Mouse (Mus musculus) cerebellum, adult 9-11 months (tissue): ENCODE measurements at regions not wholly inside any gene's neighbourhood (a gene's known extent, or its start where the extent isn't known, plus 50 kb on each side); places are given as distances from the start of the nearest gene placed in this dataset.

Experiments used
- DNase-seq: peaks from one replicate; pipeline ENCODE4 v3.0.0; 2022

DNA sequence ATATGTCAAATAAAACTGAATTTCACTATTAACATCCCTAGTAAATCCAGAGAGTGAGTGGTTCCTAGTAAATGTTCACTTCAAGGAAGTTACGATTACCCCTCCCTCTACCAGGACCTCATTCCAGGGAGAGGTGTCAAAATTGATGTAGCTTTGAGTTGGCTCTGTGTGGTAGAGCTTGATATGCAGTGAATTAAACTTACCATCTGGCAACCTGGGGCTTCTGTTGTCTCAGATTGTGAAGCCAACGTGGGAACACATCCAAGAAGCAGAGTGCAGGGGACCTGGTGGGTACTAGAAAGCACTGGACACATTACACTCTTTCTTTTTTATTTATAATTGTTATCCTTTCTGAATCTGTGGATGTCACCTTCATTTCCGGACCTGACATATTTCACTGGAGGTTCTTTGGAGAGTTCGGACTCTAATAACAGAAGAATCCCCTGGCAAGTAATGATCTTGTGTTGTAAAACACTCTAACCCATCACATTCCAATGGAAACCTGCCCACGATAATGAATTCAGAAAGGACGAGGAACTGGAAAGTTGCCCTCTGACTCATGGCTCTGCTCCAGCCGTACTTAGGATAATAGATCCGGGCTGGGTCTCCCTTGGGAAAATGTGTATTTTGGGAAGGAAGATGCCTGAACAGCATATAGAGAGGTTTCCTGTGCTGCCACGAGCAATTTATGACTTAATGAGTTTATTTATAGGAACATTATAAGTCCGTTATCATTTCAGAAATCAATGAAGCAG, 295.8 kb downstream of the Plk2 start:
- DNase-seq: peak; percentile 6

DNA sequence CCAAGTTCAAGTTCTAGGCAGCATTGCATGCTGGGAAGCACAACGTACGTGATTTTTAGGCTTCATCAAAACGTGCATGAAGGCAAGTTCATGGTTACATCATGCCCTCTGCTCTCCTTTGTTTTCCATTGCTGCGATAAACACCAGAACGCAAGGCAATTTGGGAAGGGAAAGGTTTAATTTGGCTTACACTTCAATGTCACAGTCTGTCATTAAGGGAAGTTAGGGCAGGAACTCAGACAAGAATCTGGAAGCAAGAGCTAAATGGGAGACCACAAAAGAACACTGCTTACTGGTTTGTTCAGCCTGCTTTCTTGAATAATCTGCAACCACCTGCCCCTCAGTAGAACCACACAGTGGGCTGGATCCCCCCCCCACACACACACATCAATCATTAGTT, 297.9 kb downstream of the Plk2 start:
- no peak for DNase-seq

GRCm38 (mm10) chr13:110694876-110695275, 300.0 kb downstream of the Plk2 start:
- no peak for DNase-seq

GRCm38 (mm10) chr13:110696549-110696948, 301.7 kb downstream of the Plk2 start:
- DNase-seq: no peak

DNA sequence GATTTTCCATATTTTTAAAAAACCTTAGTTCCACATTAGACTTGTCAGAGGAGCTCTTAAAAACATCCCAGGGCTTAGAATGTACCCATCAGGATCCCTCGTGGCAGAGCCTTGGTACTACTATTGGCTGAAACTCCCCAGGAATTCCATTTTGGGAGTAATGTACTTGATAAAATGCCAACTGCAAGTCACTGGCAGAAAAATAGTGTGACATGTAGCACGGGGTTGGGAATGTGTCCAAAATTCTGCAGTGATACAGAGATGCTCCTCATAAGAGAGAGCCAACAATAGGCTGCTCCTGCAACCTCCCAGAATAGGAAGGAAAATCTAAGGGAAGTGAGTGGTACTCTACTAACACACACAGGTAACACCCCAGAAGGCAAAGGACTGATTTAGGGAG, 309.4 kb downstream of the Plk2 start:
- peak; percentile 21 for DNase-seq

DNA sequence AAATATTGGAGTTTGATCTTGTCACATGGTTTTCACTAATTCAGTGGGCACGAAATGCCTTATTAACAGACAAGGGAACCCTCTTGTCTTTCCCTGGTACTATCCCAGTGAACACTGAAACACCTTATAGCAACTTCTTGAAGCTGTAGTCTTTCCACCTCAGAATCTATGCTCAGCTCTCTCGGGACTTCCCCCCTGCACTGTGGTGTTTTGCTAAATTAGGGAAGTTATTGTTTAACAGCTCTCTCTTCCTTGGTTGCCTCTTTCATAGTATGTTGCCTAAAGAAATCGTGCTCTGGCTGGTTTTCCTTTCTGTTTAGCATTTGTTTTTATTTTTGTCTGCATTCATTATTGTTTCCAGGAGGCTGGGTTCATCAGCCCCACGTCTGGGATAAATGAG, 316.0 kb downstream of the Plk2 start:
- DNase-seq: no peak

GRCm38 (mm10) chr13:110712527-110712926, 317.7 kb downstream of the Plk2 start:
- DNase-seq: no peak

DNA sequence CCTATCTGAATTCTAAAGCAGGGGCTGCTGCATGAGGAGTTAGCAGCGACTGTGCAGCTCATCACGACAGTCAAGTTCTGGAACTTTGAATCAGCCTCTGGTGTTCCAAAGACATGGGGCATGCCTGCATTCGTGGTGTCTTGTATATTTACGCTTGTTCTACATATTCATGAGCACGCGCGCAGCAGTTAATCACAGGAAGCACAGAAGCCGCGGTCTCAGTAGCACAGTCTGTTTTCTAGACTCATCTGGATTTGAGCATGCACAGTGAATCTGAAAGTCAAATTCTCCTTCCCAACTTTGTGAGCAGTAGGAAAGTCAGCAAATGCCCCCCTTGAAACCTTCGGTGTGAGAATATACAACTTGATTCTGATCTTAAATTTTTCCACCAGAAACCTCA, 327.3 kb downstream of the Plk2 start:
- no peak for DNase-seq

- no peak for DNase-seq
Observed at GRCm38 (mm10) chr13:110722752-110723151, 327.9 kb downstream of the Plk2 start.

- DNase-seq: no peak
Observed at GRCm38 (mm10) chr13:110724836-110725235, 330.0 kb downstream of the Plk2 start.

DNA sequence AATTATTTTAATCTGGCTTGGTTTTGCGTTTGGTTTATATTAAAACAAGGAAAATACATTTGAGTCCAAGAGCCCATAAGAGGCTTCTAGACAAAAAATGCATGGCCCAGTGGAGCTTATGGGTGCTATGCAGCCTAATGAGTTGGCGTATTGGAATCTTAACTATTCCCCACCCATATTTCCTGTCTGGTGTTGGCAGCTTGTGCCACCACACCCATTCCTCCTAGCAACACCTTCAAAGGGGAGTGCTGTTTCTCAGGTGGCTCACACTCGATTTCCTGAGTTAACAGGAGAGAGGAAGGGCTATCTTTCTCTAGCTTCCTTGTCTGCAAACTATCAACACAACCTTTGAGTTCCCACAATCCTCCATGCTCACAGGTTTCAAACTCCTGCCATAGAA, 331.0 kb downstream of the Plk2 start:
- no peak for DNase-seq

DNA sequence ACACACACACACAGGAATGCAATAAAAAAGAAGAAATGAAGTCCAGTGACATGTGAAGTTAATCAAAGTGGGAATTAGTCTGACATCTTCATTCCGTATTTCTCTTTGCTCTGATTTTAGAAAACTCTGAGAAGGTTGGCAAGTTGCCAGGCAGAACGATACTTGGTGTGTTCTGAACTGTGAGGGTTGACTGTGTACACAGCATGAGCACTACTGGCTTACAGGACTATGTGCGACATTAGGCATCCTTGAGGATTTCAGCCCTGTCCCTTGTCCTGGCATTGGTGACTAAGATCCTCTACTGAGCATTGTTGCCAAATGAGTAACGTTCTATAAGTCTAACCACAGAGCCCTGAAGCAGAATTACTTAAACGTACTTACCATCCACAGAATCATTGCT, 340.7 kb downstream of the Plk2 start:
- no peak for DNase-seq

DNA sequence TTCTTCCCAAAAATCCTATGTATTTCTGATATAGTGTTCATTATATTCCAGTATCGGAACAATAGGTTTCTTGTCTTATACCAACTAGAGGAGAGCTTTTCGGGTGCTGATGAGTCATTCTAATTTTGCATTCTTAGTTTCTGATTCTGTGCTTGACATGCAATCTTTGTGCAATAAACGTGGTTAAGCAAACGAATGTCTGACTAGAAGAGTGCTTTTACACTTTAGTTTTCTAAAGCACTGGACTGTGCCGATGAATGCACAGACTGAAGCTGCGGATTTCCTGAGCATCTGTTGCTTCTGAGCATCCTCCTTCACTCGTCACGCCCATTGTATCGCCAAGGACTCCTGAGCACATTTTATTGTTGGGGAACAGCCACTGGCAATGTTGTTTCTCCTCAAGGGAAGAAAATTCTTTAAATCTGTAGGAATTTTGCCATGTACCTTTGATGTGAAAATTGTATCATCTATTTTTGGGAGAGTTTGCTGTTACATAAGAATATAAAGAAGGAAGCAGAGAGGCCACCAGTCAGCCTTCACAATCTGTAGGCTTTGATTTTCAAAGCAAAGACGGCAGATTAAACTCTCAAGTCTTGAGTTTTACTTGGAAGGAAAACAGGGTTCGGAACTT, 346.8 kb downstream of the Plk2 start:
- DNase-seq: no peak

- DNase-seq: no peak
Observed at GRCm38 (mm10) chr13:110747223-110747868, 352.5 kb downstream of the Plk2 start.

GRCm38 (mm10) chr13:110752746-110753145, 357.9 kb downstream of the Plk2 start:
- DNase-seq: no peak

DNA sequence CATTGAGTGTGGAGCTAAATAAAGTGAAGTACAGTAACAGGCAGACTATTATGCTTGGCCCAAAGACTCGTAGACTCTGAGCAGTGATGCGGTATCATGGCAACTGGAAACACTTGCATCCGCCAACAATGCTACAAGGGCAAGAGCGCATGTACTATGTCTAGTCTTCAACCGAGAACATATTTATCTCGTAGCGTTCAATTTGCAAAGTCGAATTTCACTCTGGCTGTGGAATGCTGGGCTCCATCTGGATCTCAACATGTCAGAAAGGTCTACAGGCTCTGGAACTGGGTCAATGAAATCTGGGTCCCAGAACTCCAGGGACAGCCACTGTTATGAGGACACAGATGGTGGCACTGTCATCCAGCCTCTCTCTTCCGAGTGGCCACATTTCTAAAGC, 359.7 kb downstream of the Plk2 start:
- DNase-seq: peak; percentile 42

- DNase-seq: no peak
Observed at GRCm38 (mm10) chr13:110756877-110757276, 362.0 kb downstream of the Plk2 start.

DNA sequence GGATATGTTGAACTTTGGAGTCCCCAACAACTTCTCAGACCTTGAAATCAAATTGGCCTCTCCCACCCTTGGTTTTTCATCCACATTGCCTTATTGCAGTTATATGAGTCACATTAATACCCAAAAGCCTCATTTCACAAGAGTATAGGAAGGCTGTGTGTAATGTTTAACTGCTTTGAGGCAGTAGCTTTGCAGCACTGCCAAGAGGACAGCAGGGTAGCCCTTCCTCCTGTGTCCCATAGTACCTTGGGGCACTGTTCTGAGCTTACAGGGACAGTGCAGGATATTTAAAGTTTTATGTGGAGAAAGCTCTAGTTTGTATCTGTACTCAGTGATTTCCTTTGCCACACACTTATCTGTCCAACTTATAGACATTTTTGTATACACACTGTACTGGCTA, 374.4 kb downstream of the Plk2 start:
- no peak for DNase-seq

- no peak for DNase-seq
Observed at GRCm38 (mm10) chr13:110775251-110775650, 380.4 kb downstream of the Plk2 start.

DNA sequence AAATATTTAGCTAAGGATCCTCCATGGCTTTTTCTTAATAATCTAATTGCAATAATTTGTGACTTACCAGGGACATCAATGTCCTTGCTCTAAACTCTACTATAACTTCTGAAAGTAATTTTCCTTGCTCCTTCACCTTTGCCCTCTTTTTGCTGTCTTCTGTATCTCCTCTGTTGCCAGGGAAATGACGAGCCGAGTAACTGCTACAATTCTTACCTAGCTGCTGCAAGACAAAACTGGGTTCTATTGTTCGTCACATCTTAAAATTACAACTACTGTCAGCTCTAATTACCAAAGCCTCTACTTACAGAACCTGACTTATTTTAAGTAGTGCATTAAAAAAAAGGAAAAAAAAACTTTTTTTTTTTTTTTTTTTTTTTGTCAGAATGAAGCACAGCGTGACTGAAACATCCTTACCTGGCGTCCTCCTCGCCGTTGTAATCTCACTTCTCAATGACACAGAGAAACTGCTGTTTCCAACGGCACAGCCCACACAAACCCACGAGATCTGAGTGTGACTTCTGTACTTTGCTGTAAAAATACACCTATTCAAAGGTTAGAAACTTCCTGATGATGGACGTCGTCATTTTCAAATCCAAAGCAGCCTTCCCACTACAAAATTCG, 389.4 kb downstream of the Plk2 start:
- DNase-seq: no peak

DNA sequence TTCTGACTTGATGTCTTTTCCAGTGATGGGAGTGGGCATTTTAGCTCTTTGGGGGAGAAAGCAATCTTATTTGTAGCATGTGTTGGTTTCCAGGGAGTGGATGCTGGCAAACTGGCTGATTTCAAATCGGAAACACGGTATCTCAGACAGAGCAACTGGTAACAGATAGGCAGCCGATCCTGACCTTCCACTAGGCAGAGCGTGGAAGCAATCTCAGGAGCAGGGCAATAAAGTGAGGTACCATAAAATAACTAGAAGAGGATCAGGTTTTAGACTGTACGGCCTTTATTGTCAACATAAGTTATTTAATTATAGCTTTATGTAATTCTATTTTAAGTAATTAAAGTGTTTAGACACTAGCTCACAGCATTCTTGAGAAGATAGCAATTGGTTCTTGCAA, 390.0 kb downstream of the Plk2 start:
- no peak for DNase-seq

DNA sequence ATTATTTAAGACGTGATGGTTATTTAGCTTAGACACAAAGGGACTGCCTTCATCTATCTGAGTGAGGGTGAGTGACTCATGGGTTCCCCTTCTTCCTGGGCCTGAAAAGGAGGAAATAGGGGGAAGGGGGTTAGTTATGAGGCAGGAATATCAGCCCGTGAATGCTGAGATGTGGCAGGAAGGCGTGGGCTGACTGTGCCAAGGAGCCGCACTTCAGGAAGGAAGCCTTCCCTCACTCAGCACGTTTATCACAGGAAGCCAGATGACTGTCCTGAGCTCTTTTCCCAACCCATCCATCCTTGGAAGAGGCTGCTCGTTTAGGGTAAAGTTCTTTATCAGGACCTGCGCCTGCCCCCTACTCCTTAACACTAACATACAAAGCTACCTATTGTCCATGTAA, 403.5 kb downstream of the Plk2 start:
- no peak for DNase-seq

GRCm38 (mm10) chr13:110802841-110803240, 408.0 kb downstream of the Plk2 start:
- no peak for DNase-seq

GRCm38 (mm10) chr13:110812401-110812800, 417.6 kb downstream of the Plk2 start:
- no peak for DNase-seq
